Mouse (Mus musculus): ENCODE measurements around the gene Lhx8.

- TF ChIP-seq CTCF (IDR thresholded peaks at IDR 0.05; ENCODE audit: insufficient read depth, low read depth, low read length) (peak; percentile 27; the same call in 1 of the 2 replicates), POLR2A (IDR thresholded peaks at IDR 0.05; ENCODE audit: insufficient read depth, low read depth, low read length) (no peak)
These were observed 34.2 kb upstream of the Lhx8 start for GRCm38 (mm10) chr3:154364604-154365209.

Data from olfactory bulb, adult 2 months (tissue).